Mouse (Mus musculus) forebrain, embryonic 12.5 days (tissue): ENCODE data around the gene Gnai3. TPM values are rescaled to one million over a fixed set of nuclear protein-coding genes. Genes with fewer than 3 reads are reported as not detected.

Source experiments
- ATAC-seq: fragments of 200-750 bp; cut with Nextera tagmentation; 2 replicates; pipeline ENCODE4 v1.8.0; 2017; ENCODE audit warnings: moderate TSS enrichment; ENCODE audit not compliant: low FRiP score
- H3K27ac ChIP-seq: fragments of 300-500 bp; sonication (generic); 2 replicates; pipeline ENCODE4 v1.5.1; 2016; ENCODE audit warnings: mild to moderate bottlenecking
- H3K27me3 ChIP-seq: fragments of 300-500 bp; sonication (generic); 2 replicates; pipeline ENCODE4 v1.6.1; 2016; ENCODE audit warnings: mild to moderate bottlenecking
- H3K36me3 ChIP-seq: fragments of 300-500 bp; sonication (generic); replicated peaks from 2 replicates; pipeline ENCODE4 v1.6.1; 2016; ENCODE audit warnings: mild to moderate bottlenecking
- H3K4me1 ChIP-seq: fragments of 300-500 bp; sonication (generic); 2 replicates; pipeline ENCODE4 v1.6.1; 2016
- H3K4me2 ChIP-seq: fragments of 300-500 bp; sonication (generic); 2 replicates; pipeline ENCODE4 v1.6.1; 2016; ENCODE audit warnings: mild to moderate bottlenecking, moderate library complexity
- H3K4me3 ChIP-seq: fragments of 300-500 bp; sonication (generic); replicated peaks from 2 replicates; pipeline ENCODE4 v1.5.1; 2016; ENCODE audit warnings: mild to moderate bottlenecking
- H3K9ac ChIP-seq: fragments of 300-500 bp; sonication (generic); 2 replicates; pipeline ENCODE4 v1.6.1; 2016; ENCODE audit warnings: mild to moderate bottlenecking
- H3K9me3 ChIP-seq: fragments of 300-500 bp; sonication (generic); 2 replicates; pipeline ENCODE4 v1.6.1; 2016
- WGBS: fragments of 180-500 bp; shearing (Covaris S2); methylation state at CpG from one replicate; pipeline ENCODE4 v1.1.7; 2016; 5-methylcytosine and 5-hydroxymethylcytosine counted together
- polyA plus RNA-seq: library from polyadenylated mRNA; unstranded; fragments of >200 nt; fragmentation: Nextera tagmentation; extraction: Ambion mirVana; gene quantifications from 2 replicates; pipeline ENCODE4 v1.2.1, GENCODE M21; 2016

Gene Gnai3
- polyA plus RNA-seq, 1 experiment from 2014 or later: 198 TPM

GRCm38 (mm10) chr3:108068826-108069225 is 77.1 kb downstream of the Gnai3 start:
- no peak overlapping the region for H3K4me3 ChIP-seq
- H3K9ac ChIP-seq: no peak overlapping the region
- H3K36me3 ChIP-seq: 0 out of 2 replicates have a peak, but pooled peaks cover 2% of the 10 kb centered on the region
- H3K9me3 ChIP-seq: no peaks in the 10 kb centered on the region
- H3K27me3 ChIP-seq: no peaks in the 10 kb centered on the region; the same call in 1 of the 2 replicates
- no peak for ATAC-seq
- 50% methylated on average over 1 of the region's 1 CpGs for WGBS
- no peaks in the 10 kb centered on the region for H3K4me1 ChIP-seq
- no peak overlapping the region for H3K4me2 ChIP-seq
- no peak overlapping the region for H3K27ac ChIP-seq

GRCm38 (mm10) chr3:108067370-108067934 is 78.5 kb downstream of the Gnai3 start:
- H3K27me3 ChIP-seq: no peaks in the 10 kb centered on the region; the same call in 1 of the 2 replicates

GRCm38 (mm10) chr3:108065551-108065950 is 80.4 kb downstream of the Gnai3 start:
- no peak overlapping the region for H3K9ac ChIP-seq
- 90% methylated on average over 9 of the region's 9 CpGs for WGBS
- H3K27ac ChIP-seq: no peak overlapping the region
- no peak for ATAC-seq
- H3K4me3 ChIP-seq: no peak overlapping the region
- H3K4me2 ChIP-seq: no peak overlapping the region
- H3K9me3 ChIP-seq: no peaks in the 10 kb centered on the region
- no peaks in the 10 kb centered on the region for H3K36me3 ChIP-seq
- H3K4me1 ChIP-seq: peaks cover 3% of the 10 kb centered on the region; the same call in 1 of the 2 replicates
- no peaks in the 10 kb centered on the region; the same call in 1 of the 2 replicates for H3K27me3 ChIP-seq

More at GRCm38 (mm10) chr3:108067370-108067934, 78.5 kb downstream of the Gnai3 start:
- H3K4me3 ChIP-seq: no peak overlapping the region
- no peak overlapping the region for H3K4me2 ChIP-seq
- H3K27ac ChIP-seq: no peak overlapping the region
- no peaks in the 10 kb centered on the region for H3K4me1 ChIP-seq
- no peaks in the 10 kb centered on the region for H3K36me3 ChIP-seq
- WGBS: 79% methylated on average over 6 of the region's 6 CpGs
- no peak overlapping the region for H3K9ac ChIP-seq
- no peaks in the 10 kb centered on the region for H3K9me3 ChIP-seq
- ATAC-seq: no peak

- no peak for ATAC-seq
- H3K9me3 ChIP-seq: no peaks in the 10 kb centered on the region
- H3K4me1 ChIP-seq: peaks cover 3% of the 10 kb centered on the region; the same call in 1 of the 2 replicates
- no peak overlapping the region for H3K27ac ChIP-seq
- H3K9ac ChIP-seq: no peak overlapping the region
- no peak overlapping the region for H3K4me3 ChIP-seq
- 70% methylated on average over 4 of the region's 4 CpGs for WGBS
- no peak overlapping the region for H3K4me2 ChIP-seq
- H3K36me3 ChIP-seq: no peaks in the 10 kb centered on the region
- no peaks in the 10 kb centered on the region; the same call in 1 of the 2 replicates for H3K27me3 ChIP-seq
Observed at GRCm38 (mm10) chr3:108064672-108065071, 81.3 kb downstream of the Gnai3 start.

- Histone ChIP-seq H3K9ac (no peak overlapping the region), H3K4me1 (peaks cover 3% of the 10 kb centered on the region; the same call in 1 of the 2 replicates), H3K27me3 (no peaks in the 10 kb centered on the region; the same call in 1 of the 2 replicates), H3K4me2 (no peak overlapping the region), H3K4me3 (no peak overlapping the region), H3K27ac (no peak overlapping the region), H3K9me3 (no peaks in the 10 kb centered on the region), H3K36me3 (no peaks in the 10 kb centered on the region)
- ATAC-seq: no peak
- 90% methylated on average over 8 of the region's 8 CpGs for WGBS
Observed at GRCm38 (mm10) chr3:108062648-108063047, 83.3 kb downstream of the Gnai3 start.

GRCm38 (mm10) chr3:108061420-108061819 is 84.5 kb downstream of the Gnai3 start:
- Histone ChIP-seq H3K9me3 (no peaks in the 10 kb centered on the region), H3K9ac (no peak overlapping the region), H3K36me3 (no peaks in the 10 kb centered on the region), H3K27ac (no peak overlapping the region), H3K4me1 (peaks cover 3% of the 10 kb centered on the region; the same call in 1 of the 2 replicates), H3K27me3 (no peaks in the 10 kb centered on the region; the same call in 1 of the 2 replicates), H3K4me3 (no peak overlapping the region), H3K4me2 (no peak overlapping the region)
- WGBS: 25% methylated on average over 7 of the region's 7 CpGs
- ATAC-seq: peak; percentile 36; the same call in 1 of the 2 replicates

Other genes with a start within 250 kb of the Gnai3 start
- gene Gstm7, start 214.3 kb downstream of the Gnai3 start, polyA plus RNA-seq: 63.8 and 66.8 TPM in 2 replicates
- 10.7 and 12.0 TPM in 2 replicates for gene Gstm6, start 202.4 kb downstream of the Gnai3 start, polyA plus RNA-seq
- gene Gstm3, start 176.9 kb downstream of the Gnai3 start, polyA plus RNA-seq: not detected in 2 replicates
- gene Gstm2, start 159.7 kb downstream of the Gnai3 start, polyA plus RNA-seq: 7.2 and 9.3 TPM in 2 replicates
- 23.7 and 29.7 TPM in 2 replicates for gene Gstm1, start 128.2 kb downstream of the Gnai3 start, polyA plus RNA-seq
- 11.3 and 12.2 TPM in 2 replicates for gene Gstm4, start 101.3 kb downstream of the Gnai3 start, polyA plus RNA-seq
- 47.3 and 50.5 TPM in 2 replicates for gene Ampd2, start 59.5 kb downstream of the Gnai3 start, polyA plus RNA-seq
- 0.44 and 0.86 TPM in 2 replicates for gene Gnat2, start 53.4 kb downstream of the Gnai3 start, polyA plus RNA-seq
- 0.44 and 0.63 TPM in 2 replicates for gene Gpr61, start 8.7 kb upstream of the Gnai3 start, polyA plus RNA-seq
- gene Amigo1, start 40.2 kb upstream of the Gnai3 start, polyA plus RNA-seq: 7.5 and 8.9 TPM in 2 replicates
- gene Cyb561d1, start 55.1 kb upstream of the Gnai3 start, polyA plus RNA-seq: 4.3 and 5.6 TPM in 2 replicates
- 24.0 and 28.1 TPM in 2 replicates for gene Atxn7l2, start 64.8 kb upstream of the Gnai3 start, polyA plus RNA-seq
- gene Sypl2, start 80.5 kb upstream of the Gnai3 start, polyA plus RNA-seq: 2.6 and 2.8 TPM in 2 replicates
- 229 and 241 TPM in 2 replicates for gene Psma5, start 110.8 kb upstream of the Gnai3 start, polyA plus RNA-seq
- gene Sort1, start 137.9 kb upstream of the Gnai3 start, polyA plus RNA-seq: 23.3 and 30.8 TPM in 2 replicates
- 0.15 and 0.31 TPM in 2 replicates for gene Mybphl, start 218.8 kb upstream of the Gnai3 start, polyA plus RNA-seq
- gene Psrc1, start 237.7 kb upstream of the Gnai3 start, polyA plus RNA-seq: 82.6 and 83.1 TPM in 2 replicates